Mouse (Mus musculus) brain, embryonic 14.5 days (tissue): ENCODE measurements around the gene Vta1. TPM values are rescaled to one million over a fixed set of nuclear protein-coding genes. Genes with fewer than 3 reads are reported as not detected.

ENCODE experiments used
- DNase-seq: peaks from one replicate; pipeline ENCODE4 v3.0.0-alpha.2; 2011; ENCODE audit warnings: low read depth
- CTCF ChIP-seq: fragments of 200-500 bp; IDR thresholded peaks from 2 replicates; pipeline ENCODE4 v1.5.1; 2012; ENCODE audit warnings: inconsistent platforms, mild to moderate bottlenecking, moderate library complexity, borderline replicate concordance; ENCODE audit not compliant: insufficient read depth, insufficient read length; ENCODE audit errors: extremely low read depth
- POLR2A ChIP-seq: fragments of 200-500 bp; IDR thresholded peaks from 2 replicates; pipeline ENCODE4 v1.6.1; 2012; ENCODE audit warnings: mild to moderate bottlenecking, inconsistent platforms, borderline replicate concordance; ENCODE audit not compliant: poor library complexity, insufficient read depth, insufficient read length, severe bottlenecking; ENCODE audit errors: extremely low read depth
- polyA plus RNA-seq: library from polyadenylated mRNA; depleted of rRNA; stranded (reverse); fragments of >200 nt; gene quantifications from 2 replicates; pipeline ENCODE4 v1.2.3, GENCODE M21; 2012; rRNA removed

Vta1 gene
- polyA plus RNA-seq, 1 experiment, result 127 TPM

DNA sequence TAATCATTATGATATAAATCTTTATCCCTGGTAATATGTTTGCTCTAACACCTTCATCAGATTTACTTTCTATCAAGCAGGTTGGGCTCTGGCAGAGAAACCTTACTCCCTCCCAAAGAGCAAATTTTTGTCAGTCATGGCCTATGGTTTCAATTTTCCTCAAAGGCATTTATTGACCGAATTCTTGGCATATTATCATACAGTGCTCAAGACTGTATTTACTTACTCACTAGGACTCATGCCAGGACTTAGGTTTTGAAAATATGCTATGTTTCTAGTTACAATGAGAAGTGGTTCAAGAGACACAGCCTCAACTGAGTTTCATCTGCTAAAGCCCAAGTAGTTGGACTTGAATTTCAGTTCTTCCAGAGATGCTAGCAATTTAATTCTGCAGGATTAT, 65.7 kb downstream of the Vta1 start:
- no peak for TF ChIP-seq CTCF
- no peak for DNase-seq

DNA sequence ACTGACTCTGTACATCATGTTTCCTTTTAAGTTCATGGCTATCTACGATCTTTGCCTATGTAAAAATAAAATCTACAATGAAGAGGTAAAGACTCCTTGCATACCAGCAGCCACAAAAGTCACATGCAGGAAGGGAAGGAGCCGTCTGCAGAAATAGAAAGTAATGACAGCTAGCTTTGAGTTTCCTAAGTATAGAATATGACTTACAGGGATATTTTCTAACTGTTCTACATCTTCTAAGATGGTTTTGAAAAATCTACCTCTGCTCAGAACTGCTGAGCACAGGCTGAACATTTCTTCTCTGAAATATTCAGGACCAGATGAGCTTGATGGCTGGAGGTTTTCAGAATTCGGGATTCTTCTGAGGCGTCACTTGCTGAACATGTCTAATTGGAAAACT, 66.3 kb downstream of the Vta1 start:
- TF ChIP-seq POLR2A, result no peak
- TF ChIP-seq CTCF, result no peak
- no peak for DNase-seq

DNA sequence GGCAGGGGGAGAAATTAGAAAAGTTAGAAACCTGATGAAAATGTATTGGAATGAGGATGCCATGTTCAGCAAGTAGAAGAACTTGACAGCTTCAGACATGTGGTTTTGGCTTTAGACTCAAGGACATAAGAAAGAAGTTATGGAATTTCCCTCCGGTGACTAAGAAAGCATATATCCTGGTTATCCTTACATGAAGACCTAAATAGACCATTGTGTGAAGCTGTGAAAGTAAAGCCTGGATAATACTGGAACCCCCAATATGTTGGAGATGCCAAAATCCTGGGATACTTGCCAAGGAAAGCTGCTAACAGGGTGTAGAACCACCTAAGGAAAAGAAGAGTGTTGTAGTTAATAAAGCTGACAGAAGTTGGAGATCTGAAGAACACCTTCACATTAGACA, 79.7 kb downstream of the Vta1 start:
- no peak for DNase-seq
- TF ChIP-seq CTCF, result no peak
- no peak for TF ChIP-seq POLR2A

DNA sequence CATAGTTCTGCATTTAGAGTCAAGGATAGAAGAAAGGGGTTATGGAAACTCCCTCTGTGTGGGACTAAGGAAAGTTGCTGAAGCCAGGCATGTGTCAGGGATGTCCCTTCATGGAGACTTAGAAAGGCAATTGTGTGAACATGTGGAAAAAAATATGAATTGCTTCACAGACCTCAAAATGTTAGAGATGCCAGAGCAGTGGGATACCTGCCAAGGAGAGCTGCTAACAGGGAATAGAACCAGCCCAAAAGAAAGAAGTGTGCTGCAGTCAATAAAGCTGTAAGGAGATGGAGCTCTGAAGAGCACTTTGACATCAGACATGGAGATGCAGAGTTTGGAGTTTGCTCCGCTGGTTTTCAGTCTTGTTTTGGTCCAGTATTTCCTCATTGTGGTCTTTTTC, 86.2 kb downstream of the Vta1 start:
- no peak for TF ChIP-seq POLR2A
- no peak for TF ChIP-seq CTCF
- no peak for DNase-seq

DNA sequence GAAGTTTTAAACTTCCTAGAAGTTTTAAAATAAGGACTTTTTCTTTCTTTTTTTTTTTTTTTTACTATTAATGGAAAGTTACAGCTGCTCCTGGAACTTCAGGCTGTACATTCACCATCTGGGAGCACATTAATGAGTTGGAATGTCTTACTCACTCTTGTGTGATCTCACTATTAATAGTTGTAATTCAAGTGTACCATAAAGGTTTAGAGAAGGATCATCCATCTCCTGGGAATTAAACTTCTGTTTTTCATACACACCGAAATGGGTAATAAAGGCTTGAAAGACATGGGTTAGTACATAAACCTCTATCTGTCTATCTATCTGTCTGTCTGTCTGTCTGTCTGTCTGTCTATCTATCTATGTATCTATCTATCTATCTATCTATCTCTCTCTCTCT, 87.1 kb downstream of the Vta1 start:
- no peak for DNase-seq
- TF ChIP-seq POLR2A (no peak), CTCF (no peak)

DNA sequence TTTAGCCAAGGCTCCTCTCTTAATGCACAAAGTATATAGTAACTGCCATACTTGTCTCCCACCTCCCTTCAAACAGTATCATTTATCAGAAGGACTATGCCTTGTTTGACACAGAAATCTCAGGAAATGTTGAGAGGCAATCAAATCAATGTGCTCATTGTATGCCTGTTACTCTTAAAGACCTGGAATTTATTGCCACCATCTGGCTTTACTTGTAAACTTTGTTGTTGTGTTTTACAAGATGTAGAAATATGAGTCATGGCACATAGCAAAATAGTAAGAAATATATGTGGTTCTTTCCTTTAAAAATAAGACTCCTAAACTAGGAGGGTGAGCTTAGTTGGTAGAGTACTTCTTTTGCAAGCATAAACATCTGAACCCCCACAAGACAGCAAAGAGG, 89.9 kb downstream of the Vta1 start:
- DNase-seq, result no peak
- no peak for TF ChIP-seq CTCF
- TF ChIP-seq POLR2A, result no peak

DNA sequence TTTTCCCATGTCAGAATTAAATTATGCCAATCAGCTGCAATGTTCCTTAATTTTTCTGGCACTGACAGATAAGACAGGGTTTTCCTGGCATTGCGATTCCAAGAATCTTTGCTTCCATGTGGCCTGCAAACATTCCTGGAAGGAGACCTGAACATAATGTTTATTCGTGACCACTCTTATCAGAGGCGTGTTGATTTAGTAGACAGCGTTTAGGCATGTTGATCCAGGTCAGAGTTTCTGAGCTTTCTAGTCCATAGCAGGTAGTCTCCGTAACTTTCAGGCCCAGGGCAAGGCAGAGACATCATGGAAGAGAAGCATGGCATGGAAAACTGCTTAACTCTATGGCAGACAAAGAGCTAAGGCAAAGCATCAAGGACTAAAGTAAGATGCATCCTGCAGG, 97.8 kb downstream of the Vta1 start:
- DNase-seq, result no peak
- no peak for TF ChIP-seq CTCF
- TF ChIP-seq POLR2A, result no peak

Other genes with a start within 250 kb of the Vta1 start
- 0.71 and 2.5 TPM in 2 replicates for gene Adgrg6, start 159.9 kb downstream of the Vta1 start, polyA plus RNA-seq
- 1.1 and 1.2 TPM in 2 replicates for gene Nmbr, start within 50 bp of the Vta1 start, polyA plus RNA-seq
- gene Gje1, start 12.7 kb upstream of the Vta1 start, polyA plus RNA-seq, result not detected in 2 replicates